Mouse (Mus musculus): ENCODE measurements around the gene Tmem159. TPM values are rescaled to one million over a fixed set of nuclear protein-coding genes. Genes with fewer than 3 reads are reported as not detected.

Tmem159 gene
- total and polyA plus RNA-seq, 3 experiments, result not detected

DNA sequence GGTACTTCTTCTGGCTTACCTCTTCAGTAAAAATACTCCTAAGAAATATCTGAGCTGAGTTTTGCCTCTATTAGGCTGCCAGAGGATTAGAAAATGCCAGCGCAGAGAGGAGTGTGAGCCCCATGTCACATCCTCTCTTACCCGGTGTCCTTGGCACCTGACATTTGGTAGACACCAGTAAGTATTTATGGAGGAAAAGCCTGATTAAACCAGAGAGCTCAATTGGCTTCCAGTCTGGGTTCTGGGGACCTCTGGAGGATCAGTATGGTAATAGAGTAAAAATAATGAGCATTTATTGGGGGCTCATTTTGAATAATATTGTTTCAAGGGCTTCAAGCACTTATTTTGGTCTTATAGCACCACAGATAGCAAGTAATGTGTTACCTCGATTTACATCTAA lies 46.7 kb upstream of the Tmem159 start:
- Histone ChIP-seq H3K9ac (ENCODE audit: control insufficient read depth, low read depth, low read length, poor library complexity, severe bottlenecking) (no peak overlapping the region), H3K4me3 (ENCODE audit: control insufficient read depth in 1 of 2, insufficient read depth in 1 of 2, low read depth in 2 of 2, low read length in 2 of 2) (no peak overlapping the region), H3K4me1 (ENCODE audit: control insufficient read depth in 1 of 2, insufficient read depth in 2 of 2, low read length in 2 of 2) (no peaks in the 10 kb centered on the region), H3K27me3 (ENCODE audit: control insufficient read depth in 1 of 2, insufficient read depth in 2 of 2, low read length in 2 of 2) (no peaks in the 10 kb centered on the region), H3K79me2 (ENCODE audit: control insufficient read depth, insufficient read depth, low read length, poor library complexity) (no peaks in the 10 kb centered on the region), H3K36me3 (ENCODE audit: control insufficient read depth in 1 of 2, insufficient read depth in 2 of 2, low read length in 2 of 2) (no peaks in the 10 kb centered on the region), H3K27ac (ENCODE audit: control insufficient read depth, low read depth, low read length) (no peak overlapping the region), H3K9me3 (replicated peaks; ENCODE audit: insufficient read depth, low read length) (no peaks in the 10 kb centered on the region)
- TF ChIP-seq MAFK (IDR thresholded peaks at IDR 0.05; ENCODE audit: borderline replicate concordance, low read depth, low read length) (no peak), GABPA (IDR thresholded peaks at IDR 0.05; ENCODE audit: low read depth, low read length) (no peak), NELFE (IDR thresholded peaks at IDR 0.05; ENCODE audit: low read depth, low read length) (no peak)
- no peak for DNase-seq (ENCODE audit: low read depth, low spot score)

DNA sequence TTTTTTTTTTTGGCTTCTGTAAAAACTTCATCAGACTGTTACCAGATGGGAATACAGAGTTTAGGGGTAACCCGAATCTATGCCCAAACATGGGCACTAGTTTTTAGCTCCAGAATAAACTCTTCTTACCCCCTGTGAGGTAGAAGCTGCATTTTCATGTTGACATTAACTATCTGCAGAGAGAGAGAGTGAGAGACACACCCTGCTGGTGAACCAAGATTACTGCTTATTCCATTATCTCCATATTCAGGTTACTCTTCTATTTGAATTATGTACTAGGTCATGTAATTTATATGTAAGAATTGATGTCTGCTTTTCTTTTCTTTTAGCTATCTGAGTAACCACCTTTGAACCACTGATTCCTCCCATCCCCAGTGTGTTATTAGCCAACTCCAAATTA lies 38.1 kb upstream of the Tmem159 start:
- TF ChIP-seq CTCF (IDR thresholded peaks at IDR 0.05 in 2 of 3, conservative IDR thresholded peaks at IDR 0.05 in 1 of 3; ENCODE audit: control insufficient read depth in 1 of 3, insufficient read depth in 1 of 3, low read depth in 2 of 3, low read length in 3 of 3, poor library complexity in 1 of 3, severe bottlenecking in 1 of 3) (peak in 1 of 3 experiments; percentile 2; a peak in 1 of 6 replicates), KAT2A (conservative IDR thresholded peaks at IDR 0.05; ENCODE audit: low read depth, low read length) (no peak), POLR2A (IDR thresholded peaks at IDR 0.05; ENCODE audit: control insufficient read depth in 1 of 2, insufficient read depth in 1 of 2, low read depth in 1 of 2, low read length in 2 of 2, poor library complexity in 1 of 2) (no peak), ZNF384 (IDR thresholded peaks at IDR 0.05; ENCODE audit: low read depth, low read length) (no peak)
- no peaks in the 10 kb centered on the region for H3K4me1 ChIP-seq (ENCODE audit: control insufficient read depth in 1 of 2, insufficient read depth in 2 of 2, low read length in 2 of 2)
- no peaks in the 10 kb centered on the region for H3K79me2 ChIP-seq (ENCODE audit: control insufficient read depth, insufficient read depth, low read length, poor library complexity)
- DNase-seq (ENCODE audit: low read depth, low spot score), result no peak
- no peaks in the 10 kb centered on the region for H3K9me3 ChIP-seq (replicated peaks; ENCODE audit: insufficient read depth, low read length)
- H3K4me3 ChIP-seq (ENCODE audit: control insufficient read depth in 1 of 2, insufficient read depth in 1 of 2, low read depth in 2 of 2, low read length in 2 of 2), result no peak overlapping the region
- H3K27me3 ChIP-seq (ENCODE audit: control insufficient read depth in 1 of 2, insufficient read depth in 2 of 2, low read length in 2 of 2), result no peaks in the 10 kb centered on the region
- no peak overlapping the region for H3K9ac ChIP-seq (ENCODE audit: control insufficient read depth, low read depth, low read length, poor library complexity, severe bottlenecking)
- H3K27ac ChIP-seq (ENCODE audit: control insufficient read depth, low read depth, low read length), result no peak overlapping the region
- no peaks in the 10 kb centered on the region for H3K36me3 ChIP-seq (ENCODE audit: control insufficient read depth in 1 of 2, insufficient read depth in 2 of 2, low read length in 2 of 2)

DNA sequence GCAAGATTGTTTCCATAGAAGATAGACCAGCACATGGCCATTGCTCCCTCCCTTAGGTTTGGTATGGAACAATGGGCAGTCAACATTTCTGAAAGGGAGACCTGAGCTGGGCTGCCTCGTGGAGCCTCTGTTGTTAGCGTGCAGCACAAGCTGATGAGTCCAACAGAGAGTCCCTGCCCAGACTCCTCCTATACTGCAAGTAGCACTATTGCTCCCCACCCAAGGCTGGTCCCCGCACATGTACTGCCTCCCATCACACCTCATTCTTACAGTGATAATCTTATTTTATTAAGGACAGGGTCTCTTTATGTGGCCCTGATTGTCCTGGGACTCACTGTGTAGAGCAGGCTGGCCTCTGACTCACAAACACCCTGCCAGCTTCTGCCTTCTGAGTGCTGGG lies 34.0 kb upstream of the Tmem159 start:
- Histone ChIP-seq H3K27ac (ENCODE audit: control insufficient read depth, low read depth, low read length) (no peak overlapping the region), H3K9me3 (replicated peaks; ENCODE audit: insufficient read depth, low read length) (no peaks in the 10 kb centered on the region), H3K4me3 (ENCODE audit: control insufficient read depth in 1 of 2, insufficient read depth in 1 of 2, low read depth in 2 of 2, low read length in 2 of 2) (no peak overlapping the region), H3K4me1 (ENCODE audit: control insufficient read depth in 1 of 2, insufficient read depth in 2 of 2, low read length in 2 of 2) (no peaks in the 10 kb centered on the region), H3K9ac (ENCODE audit: control insufficient read depth, low read depth, low read length, poor library complexity, severe bottlenecking) (no peak overlapping the region), H3K79me2 (ENCODE audit: control insufficient read depth, insufficient read depth, low read length, poor library complexity) (no peaks in the 10 kb centered on the region), H3K27me3 (ENCODE audit: control insufficient read depth in 1 of 2, insufficient read depth in 2 of 2, low read length in 2 of 2) (no peaks in the 10 kb centered on the region), H3K36me3 (ENCODE audit: control insufficient read depth in 1 of 2, insufficient read depth in 2 of 2, low read length in 2 of 2) (no peaks in the 10 kb centered on the region)
- no peak for DNase-seq (ENCODE audit: low read depth, low spot score)
- no peak for TF ChIP-seq NRF1 (IDR thresholded peaks at IDR 0.05; ENCODE audit: insufficient read depth, low read depth, low read length, poor library complexity, severe bottlenecking)
- no peak for TF ChIP-seq JUND (IDR thresholded peaks at IDR 0.05; ENCODE audit: low read depth, low read length)
- no peak for TF ChIP-seq RCOR1 (IDR thresholded peaks at IDR 0.05; ENCODE audit: low read depth, low read length)
- TF ChIP-seq TAL1 (IDR thresholded peaks at IDR 0.05; ENCODE audit: low read length), result no peak
- no peak for TF ChIP-seq USF1 (IDR thresholded peaks at IDR 0.05; ENCODE audit: low read depth, low read length)
- no peak for TF ChIP-seq MYB (IDR thresholded peaks at IDR 0.05; ENCODE audit: low read depth, low read length)
- no peak for TF ChIP-seq TBP (IDR thresholded peaks at IDR 0.05; ENCODE audit: low read depth, low read length)
- TF ChIP-seq SIN3A (IDR thresholded peaks at IDR 0.05; ENCODE audit: low read length), result no peak
- TF ChIP-seq E2F4 (IDR thresholded peaks at IDR 0.05; ENCODE audit: borderline replicate concordance, low read depth, low read length), result no peak
- TF ChIP-seq UBTF (IDR thresholded peaks at IDR 0.05; ENCODE audit: borderline replicate concordance, insufficient read depth, low read depth, low read length), result no peak
- no peak for TF ChIP-seq GABPA (IDR thresholded peaks at IDR 0.05; ENCODE audit: low read depth, low read length)
- no peak for TF ChIP-seq ELF1 (IDR thresholded peaks at IDR 0.05; ENCODE audit: low read depth, low read length)
- no peak for TF ChIP-seq ZNF384 (IDR thresholded peaks at IDR 0.05; ENCODE audit: low read depth, low read length)
- TF ChIP-seq ZC3H11A (IDR thresholded peaks at IDR 0.05; ENCODE audit: low read depth, low read length), result no peak
- TF ChIP-seq MYC (IDR thresholded peaks at IDR 0.05; ENCODE audit: low read depth, low read length), result no peak
